Mouse (Mus musculus) neural tube, embryonic 14.5 days (tissue): ENCODE results near the gene Tnpo2. TPM values are rescaled to one million over a fixed set of nuclear protein-coding genes. Genes with fewer than 3 reads are reported as not detected.

Experiments used
- ATAC-seq: fragments of 200-750 bp; cut with Nextera tagmentation; 2 replicates; pipeline ENCODE4 v1.8.0; 2017; ENCODE audit warnings: low read depth, mild to moderate bottlenecking, moderate TSS enrichment, moderate library complexity
- H3K27ac ChIP-seq: fragments of 300-500 bp; sonication (generic); 2 replicates; pipeline ENCODE4 v1.5.1; 2014; ENCODE audit warnings: low read depth, mild to moderate bottlenecking, control low read depth, low read length, moderate library complexity, mixed read lengths
- H3K27me3 ChIP-seq: fragments of 300-500 bp; sonication (generic); 2 replicates; pipeline ENCODE4 v1.6.1; 2014; ENCODE audit warnings: low read length; ENCODE audit not compliant: control insufficient read depth, insufficient read depth
- H3K36me3 ChIP-seq: fragments of 300-500 bp; sonication (generic); 2 replicates; pipeline ENCODE4 v1.6.1; 2014; ENCODE audit warnings: low read length, mixed read lengths; ENCODE audit not compliant: control insufficient read depth, insufficient read depth
- H3K4me1 ChIP-seq: fragments of 300-500 bp; sonication (generic); 2 replicates; pipeline ENCODE4 v1.6.1; 2014; ENCODE audit warnings: low read length; ENCODE audit not compliant: control insufficient read depth, insufficient read depth
- H3K4me2 ChIP-seq: fragments of 300-500 bp; sonication (generic); 2 replicates; pipeline ENCODE4 v1.6.1; 2014; ENCODE audit warnings: mild to moderate bottlenecking, low read depth, low read length, control low read depth
- H3K4me3 ChIP-seq: fragments of 300-500 bp; sonication (generic); 2 replicates; pipeline ENCODE4 v1.5.1; 2014; ENCODE audit warnings: low read depth, low read length, control low read depth, mixed read lengths
- H3K9ac ChIP-seq: fragments of 300-500 bp; sonication (generic); replicated peaks from 2 replicates; pipeline ENCODE4 v1.6.1; 2014; ENCODE audit warnings: low read depth, mild to moderate bottlenecking, control low read depth, low read length, mixed read lengths
- H3K9me3 ChIP-seq: fragments of 300-500 bp; sonication (generic); 2 replicates; pipeline ENCODE4 v1.6.1; 2016; ENCODE audit warnings: low read length; ENCODE audit not compliant: control insufficient read depth
- WGBS: fragments of 180-500 bp; shearing (Covaris S2); extraction: QIAGEN DNeasy Blood & Tissue Kit; methylation state at CpG from one replicate; pipeline ENCODE4 v1.1.7; 2014; 5-methylcytosine and 5-hydroxymethylcytosine counted together
- polyA plus RNA-seq: library from polyadenylated mRNA; unstranded; fragments of >200 nt; fragmentation: Nextera tagmentation; extraction: Ambion mirVana; gene quantifications from 2 replicates; pipeline ENCODE4 v1.2.1, GENCODE M21; 2014

Gene Tnpo2
- polyA plus RNA-seq, 1 experiment from 2014 or later, result 45.8 TPM

DNA sequence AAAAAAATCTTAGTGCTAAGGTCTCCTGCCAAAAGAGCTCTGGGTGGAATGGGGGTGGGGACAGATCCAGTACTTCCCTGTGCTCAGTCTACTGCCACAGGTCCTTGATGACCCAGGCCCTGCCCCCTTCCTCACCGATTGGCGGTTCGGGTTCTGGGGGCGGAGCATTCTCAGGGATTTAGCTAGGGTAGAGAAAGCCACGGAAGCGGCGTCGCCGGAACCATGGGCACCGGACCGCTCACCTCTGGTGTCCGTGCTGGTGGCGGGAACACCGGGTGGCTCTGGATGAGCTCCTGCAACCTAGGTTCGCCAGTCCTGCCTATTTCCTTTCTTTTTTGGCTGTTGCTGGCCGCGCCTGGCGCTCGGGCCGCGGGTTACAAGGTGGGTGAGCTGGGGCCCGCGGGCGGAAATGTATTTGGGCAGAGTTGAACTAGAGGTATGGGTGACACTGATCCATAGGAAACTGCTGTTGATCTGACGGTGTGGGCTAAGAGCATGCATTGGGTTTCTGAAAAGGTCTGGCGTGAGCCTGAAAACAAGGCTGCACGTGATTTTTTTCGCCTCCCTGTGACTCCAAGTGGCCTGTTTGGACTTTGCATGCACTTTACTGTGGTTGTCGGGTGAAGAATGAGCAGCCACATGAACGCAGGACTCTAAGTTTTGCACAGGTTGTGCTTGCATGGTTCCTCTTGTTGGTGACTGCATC lies 46.5 kb downstream of the Tnpo2 start, which contains the start of gene Man2b1:
Gene Man2b1 (plus strand): TSS at position 163 of the 706 bp plus-strand sequence.
- peak; percentile 81 for ATAC-seq
- 0 out of 2 replicates have a peak, but pooled peaks cover 6% of the 10 kb centered on the region for H3K36me3 ChIP-seq
- WGBS, result under 1% methylated on average over 30 of the region's 30 CpGs

DNA sequence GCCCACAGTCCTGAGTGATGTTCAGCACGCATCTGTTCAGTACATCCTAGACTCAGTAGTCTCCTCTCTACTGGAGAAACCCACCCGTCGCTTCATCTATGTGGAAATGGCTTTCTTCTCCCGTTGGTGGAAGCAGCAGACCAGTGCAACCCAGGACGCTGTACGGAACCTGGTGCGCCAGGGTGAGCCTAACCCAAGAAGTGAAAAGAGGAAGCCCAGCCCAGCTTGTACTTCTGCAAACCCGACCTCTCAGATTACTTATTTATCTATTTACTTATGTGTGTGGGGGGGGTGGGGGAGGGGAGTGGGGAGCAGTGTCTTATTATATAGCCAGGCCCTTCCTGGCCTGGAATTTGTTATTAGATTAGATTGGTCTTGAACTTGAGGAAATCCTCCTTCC lies 47.9 kb downstream of the Tnpo2 start:
- Histone ChIP-seq H3K36me3 (peaks cover 3% of the 10 kb centered on the region; the same call in 1 of the 2 replicates), H3K9me3 (no peaks in the 10 kb centered on the region), H3K27ac (no peak overlapping the region), H3K9ac (no peak overlapping the region), H3K4me1 (peaks cover 11% of the 10 kb centered on the region; the same call in 1 of the 2 replicates), H3K27me3 (no peaks in the 10 kb centered on the region), H3K4me3 (no peak overlapping the region), H3K4me2 (no peak overlapping the region)
- 90% methylated on average over 8 of the region's 8 CpGs for WGBS
- ATAC-seq, result no peak

More for the DNA sequence above, 46.5 kb downstream of the Tnpo2 start, which contains the start of gene Man2b1:
- H3K4me2 ChIP-seq, result peak within 1 kb of the TSS; percentile 86
- H3K27me3 ChIP-seq, result no peaks in the 10 kb centered on the region
- peak within 1 kb of the TSS; percentile 61 for H3K9ac ChIP-seq
- H3K27ac ChIP-seq, result no peak within 1 kb of the TSS
- no peaks in the 10 kb centered on the region for H3K9me3 ChIP-seq
- H3K4me3 ChIP-seq, result peak within 1 kb of the TSS; percentile 59
- peaks cover 13% of the 10 kb centered on the region; the same call in 1 of the 2 replicates for H3K4me1 ChIP-seq

DNA sequence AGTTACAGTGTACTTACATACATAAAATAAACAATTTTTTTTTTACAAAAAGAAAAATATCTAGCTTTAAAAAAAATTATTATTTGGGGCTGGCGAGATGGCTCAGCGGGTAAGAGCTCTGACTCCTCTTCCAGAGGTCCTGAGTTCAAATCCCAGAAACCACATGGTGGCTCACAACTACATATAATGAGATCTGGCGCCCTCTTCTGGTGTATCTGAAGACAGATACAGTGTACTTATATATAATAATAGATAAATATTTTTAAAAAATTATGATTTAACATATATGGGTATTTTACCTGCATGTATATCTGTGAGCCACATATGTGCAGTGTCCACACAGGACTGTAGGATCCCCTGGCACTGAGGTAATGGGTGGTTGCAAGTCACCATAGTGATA lies 49.5 kb downstream of the Tnpo2 start:
- Histone ChIP-seq H3K27ac (no peak overlapping the region), H3K4me2 (no peak overlapping the region), H3K27me3 (no peaks in the 10 kb centered on the region), H3K4me1 (peaks cover 8% of the 10 kb centered on the region; the same call in 1 of the 2 replicates), H3K9ac (no peak overlapping the region), H3K36me3 (peaks cover 3% of the 10 kb centered on the region; the same call in 1 of the 2 replicates), H3K4me3 (no peak overlapping the region), H3K9me3 (no peaks in the 10 kb centered on the region)
- ATAC-seq, result no peak
- 86% methylated on average over 3 of the region's 3 CpGs for WGBS

DNA sequence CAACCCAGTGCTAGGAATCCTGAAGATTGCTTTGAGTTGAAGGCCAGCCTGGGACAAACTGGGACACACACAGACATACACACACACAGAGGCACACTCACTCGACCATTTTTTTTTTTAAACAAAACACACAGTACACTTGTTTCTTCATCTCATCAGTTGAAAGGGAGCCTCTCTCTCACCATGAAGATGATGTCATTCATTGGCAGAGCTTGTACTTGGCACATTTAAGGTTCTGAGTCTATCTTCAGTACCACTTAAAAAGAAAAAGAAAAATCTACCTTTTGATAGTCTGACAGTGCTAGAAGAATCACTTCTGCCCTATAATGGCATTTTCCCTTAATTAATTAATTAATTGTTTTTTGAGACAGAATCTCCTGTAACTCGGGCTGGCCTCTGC lies 52.1 kb downstream of the Tnpo2 start:
- ATAC-seq, result no peak
- Histone ChIP-seq H3K9ac (no peak overlapping the region), H3K4me1 (0 out of 2 replicates have a peak, but pooled peaks cover 2% of the 10 kb centered on the region), H3K4me3 (no peak overlapping the region), H3K36me3 (peaks cover 3% of the 10 kb centered on the region; the same call in 1 of the 2 replicates), H3K27me3 (no peaks in the 10 kb centered on the region), H3K4me2 (no peak overlapping the region), H3K9me3 (no peaks in the 10 kb centered on the region), H3K27ac (no peak overlapping the region)
- WGBS, result 88% methylated on average over 2 of the region's 2 CpGs

DNA sequence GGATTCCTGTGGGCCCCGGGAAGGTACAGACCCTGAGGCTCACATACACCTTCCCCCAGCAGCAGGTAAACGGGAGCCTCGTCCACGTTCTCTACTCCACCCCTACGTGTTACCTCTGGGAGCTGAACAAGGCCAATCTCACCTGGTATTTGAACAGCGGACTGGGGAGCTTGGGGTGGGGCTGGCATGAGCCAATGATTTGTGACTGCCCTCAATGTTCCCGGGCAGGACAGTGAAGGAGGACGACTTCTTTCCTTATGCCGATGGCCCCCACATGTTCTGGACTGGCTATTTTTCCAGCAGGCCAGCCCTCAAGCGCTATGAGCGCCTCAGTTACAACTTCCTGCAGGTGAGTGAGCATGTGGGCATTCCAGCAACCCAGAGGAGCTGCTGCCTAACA lies 54.1 kb downstream of the Tnpo2 start:
- no peaks in the 10 kb centered on the region for H3K27me3 ChIP-seq
- WGBS, result 89% methylated on average over 11 of the region's 11 CpGs
- no peak overlapping the region for H3K27ac ChIP-seq
- H3K9ac ChIP-seq, result no peak overlapping the region
- no peak overlapping the region for H3K4me2 ChIP-seq
- H3K4me3 ChIP-seq, result no peak overlapping the region
- no peak for ATAC-seq
- H3K9me3 ChIP-seq, result no peaks in the 10 kb centered on the region
- peaks cover 12% of the 10 kb centered on the region; the same call in 1 of the 2 replicates for H3K36me3 ChIP-seq
- H3K4me1 ChIP-seq, result no peaks in the 10 kb centered on the region

DNA sequence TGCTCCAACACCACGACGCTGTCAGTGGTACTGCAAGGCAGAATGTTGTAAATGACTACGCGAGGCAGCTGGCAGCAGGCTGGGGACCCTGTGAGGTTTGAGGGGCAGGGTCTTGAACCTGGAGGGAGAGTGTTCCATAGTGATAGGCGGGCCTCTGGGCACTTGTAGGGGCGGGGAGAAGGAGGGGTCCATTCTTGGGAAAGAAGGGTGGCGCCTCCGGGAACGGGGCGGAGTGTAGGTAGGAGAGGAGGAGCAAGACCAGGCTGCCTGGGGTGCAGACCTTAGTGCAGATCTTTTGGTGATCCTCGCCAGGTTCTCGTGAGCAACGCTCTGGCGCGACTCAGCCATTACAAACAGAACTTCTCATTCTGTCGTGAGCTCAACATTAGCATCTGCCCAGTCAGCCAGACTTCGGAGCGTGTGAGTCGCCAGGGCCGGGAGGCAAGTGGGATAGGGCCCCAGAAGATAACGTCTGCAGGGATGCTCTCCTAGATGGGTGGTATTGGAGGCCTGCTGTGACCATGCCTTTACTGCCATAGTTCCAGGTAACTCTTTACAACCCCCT lies 54.9 kb downstream of the Tnpo2 start:
- Histone ChIP-seq H3K36me3 (peaks cover 12% of the 10 kb centered on the region; the same call in 1 of the 2 replicates), H3K27ac (no peak overlapping the region), H3K9ac (no peak overlapping the region), H3K4me2 (no peak overlapping the region), H3K27me3 (no peaks in the 10 kb centered on the region), H3K9me3 (no peaks in the 10 kb centered on the region), H3K4me3 (no peak overlapping the region), H3K4me1 (no peaks in the 10 kb centered on the region)
- no peak for ATAC-seq
- WGBS, result 35% methylated on average over 21 of the region's 21 CpGs

DNA sequence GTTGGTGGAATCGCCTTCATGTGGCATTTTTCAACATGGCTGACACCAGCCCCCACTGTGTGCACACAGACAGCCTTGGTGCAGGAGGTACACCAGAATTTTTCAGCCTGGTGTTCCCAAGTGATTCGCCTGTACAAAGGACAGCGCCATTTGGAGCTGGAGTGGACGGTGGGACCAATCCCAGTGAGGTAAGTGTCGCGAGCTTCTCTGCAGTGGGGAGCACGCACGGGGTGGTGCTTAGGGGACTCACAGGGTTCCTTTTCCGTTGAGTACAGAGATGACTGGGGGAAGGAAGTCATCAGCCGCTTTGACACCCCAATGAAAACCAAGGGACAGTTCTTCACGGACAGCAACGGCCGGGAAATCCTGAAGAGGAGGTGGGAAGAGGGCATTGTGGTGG lies 58.3 kb downstream of the Tnpo2 start:
- Histone ChIP-seq H3K9me3 (no peaks in the 10 kb centered on the region), H3K27ac (no peak overlapping the region), H3K9ac (no peak overlapping the region), H3K4me2 (no peak overlapping the region), H3K27me3 (no peaks in the 10 kb centered on the region), H3K4me3 (no peak overlapping the region), H3K36me3 (0 out of 2 replicates have a peak, but pooled peaks cover 9% of the 10 kb centered on the region), H3K4me1 (no peaks in the 10 kb centered on the region)
- ATAC-seq, result no peak
- WGBS, result 97% methylated on average over 13 of the region's 13 CpGs

DNA sequence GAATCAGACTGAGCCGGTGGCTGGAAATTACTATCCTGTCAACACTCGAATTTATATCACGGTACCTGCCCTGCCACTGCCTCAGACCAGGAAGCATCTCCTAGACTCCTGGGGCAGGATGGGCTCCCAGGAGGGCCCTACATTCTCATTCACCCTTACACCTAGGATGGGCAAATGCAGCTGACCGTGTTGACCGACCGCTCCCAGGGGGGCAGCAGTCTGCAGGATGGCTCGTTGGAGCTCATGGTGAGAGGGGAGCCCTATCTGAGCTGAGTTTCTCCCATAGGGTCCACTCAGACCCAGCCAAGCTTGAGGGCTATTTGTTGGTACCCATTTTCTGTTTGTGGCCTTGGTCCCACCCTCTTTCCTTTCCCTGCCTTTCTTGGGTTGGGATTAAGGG lies 58.9 kb downstream of the Tnpo2 start:
- Histone ChIP-seq H3K9me3 (no peaks in the 10 kb centered on the region), H3K36me3 (0 out of 2 replicates have a peak, but pooled peaks cover 9% of the 10 kb centered on the region)
- 98% methylated on average over 7 of the region's 7 CpGs for WGBS

DNA sequence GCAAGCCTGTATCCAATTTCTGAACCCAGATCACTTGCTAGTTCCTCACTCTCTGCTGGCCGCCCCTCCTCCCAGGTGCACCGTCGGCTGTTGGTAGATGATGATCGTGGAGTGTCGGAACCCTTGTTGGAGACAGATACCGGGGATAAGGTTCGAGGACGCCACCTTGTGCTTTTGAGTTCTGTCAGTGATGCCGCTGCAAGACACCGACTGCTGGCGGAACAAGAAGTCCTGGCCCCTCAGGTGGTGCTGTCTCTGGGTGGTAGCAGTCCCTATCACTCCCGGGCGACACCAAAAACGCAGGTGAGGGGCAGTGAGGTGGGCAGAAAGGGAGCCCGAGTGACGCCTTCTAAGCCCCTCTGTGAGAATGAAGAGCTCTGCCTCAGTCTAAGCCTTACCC lies 59.5 kb downstream of the Tnpo2 start:
- 0 out of 2 replicates have a peak, but pooled peaks cover 9% of the 10 kb centered on the region for H3K36me3 ChIP-seq

More for the DNA sequence above, 58.9 kb downstream of the Tnpo2 start:
- no peak overlapping the region for H3K4me2 ChIP-seq
- H3K27me3 ChIP-seq, result no peaks in the 10 kb centered on the region
- H3K9ac ChIP-seq, result no peak overlapping the region
- no peak for ATAC-seq
- no peaks in the 10 kb centered on the region for H3K4me1 ChIP-seq
- no peak overlapping the region for H3K27ac ChIP-seq
- H3K4me3 ChIP-seq, result no peak overlapping the region

More for the DNA sequence above, 59.5 kb downstream of the Tnpo2 start:
- ATAC-seq, result no peak
- Histone ChIP-seq H3K27me3 (no peaks in the 10 kb centered on the region), H3K9me3 (no peaks in the 10 kb centered on the region), H3K4me1 (no peaks in the 10 kb centered on the region), H3K27ac (no peak overlapping the region), H3K9ac (no peak overlapping the region), H3K4me3 (no peak overlapping the region), H3K4me2 (no peak overlapping the region)
- 95% methylated on average over 16 of the region's 16 CpGs for WGBS
